Mouse (Mus musculus) left cerebral cortex, adult 2 months (tissue): ENCODE data around the gene Dock7. TPM values are rescaled to one million over a fixed set of nuclear protein-coding genes. Genes with fewer than 3 reads are reported as not detected.
"Not testable (repeated sequence)": the region's sequence is repeated elsewhere in the genome, so short reads cannot be mapped to it uniquely, and the experiment has no call there.

Source experiments
- DNase-seq, 2 experiments: peaks; one replicate each; pipeline ENCODE4 v3.0.0; 2021 to 2022; ENCODE audit warnings: low spot score in 2 of 2, mixed read lengths in 1 of 2; ENCODE audit errors: extremely low spot score in 1 of 2
- H3K27ac ChIP-seq: fragments of 200-600 bp; 2 replicates; pipeline ENCODE4 v1.8.1; 2022
- H3K4me3 ChIP-seq: fragments of 200-600 bp; 2 replicates; pipeline ENCODE4 v1.8.1; 2022
- CTCF ChIP-seq: fragments of 200-600 bp; IDR thresholded peaks from 2 replicates; pipeline ENCODE4 v1.8.1; 2022; ENCODE audit warnings: antibody characterized with exemption, mild to moderate bottlenecking, moderate library complexity
- intact Hi-C: fragments of 180-260 bp; cut with DNase I; formaldehyde crosslinking; loops from one replicate; pipeline ENCODE4 v1.15.1; 2025
- total RNA-seq, 2 experiments: library from RNA; stranded (reverse); gene quantifications; 2 replicates each; pipeline ENCODE4 v1.2.3; 2021

Gene Dock7
- total RNA-seq, 2 experiments from 2014 or later: 44.9 to 46.1 TPM

- intact Hi-C loops: no loop called here
Measured at GRCm38 (mm10) chr4:98975741-98976140, 145.0 kb downstream of the Dock7 start.

DNA sequence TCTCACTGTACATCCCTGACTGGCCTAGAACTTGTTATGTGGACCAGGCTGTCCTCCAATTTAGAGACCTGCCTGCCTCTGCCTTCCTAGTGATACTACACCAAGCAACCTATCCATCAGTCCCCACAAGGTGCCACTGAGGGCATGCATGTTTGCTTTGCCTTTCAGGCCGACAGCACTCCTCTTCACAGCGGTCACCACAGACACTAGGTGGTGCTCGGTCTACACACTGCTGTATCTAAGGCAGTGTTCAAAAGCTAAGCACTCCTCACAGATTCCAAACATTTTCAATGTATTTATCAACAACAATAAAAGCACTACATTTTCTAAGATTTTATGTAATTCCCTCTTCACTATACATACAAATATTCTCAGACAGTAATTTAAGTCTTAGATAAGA lies 150.8 kb downstream of the Dock7 start:
- H3K4me3 ChIP-seq: no peak overlapping the region
- TF ChIP-seq CTCF: peak; percentile 23
- DNase-seq: no peak
- H3K27ac ChIP-seq: no peak overlapping the region
- intact Hi-C loops: loop anchor here (5.0 kb wide), 1 partner anchor 212 kb away; no protein-coding TSS in a partner anchor

More at GRCm38 (mm10) chr4:98975741-98976140, 145.0 kb downstream of the Dock7 start:
- no peak overlapping the region for H3K4me3 ChIP-seq
- H3K27ac ChIP-seq: no peak overlapping the region
- DNase-seq: no peak
- TF ChIP-seq CTCF: no peak

DNA sequence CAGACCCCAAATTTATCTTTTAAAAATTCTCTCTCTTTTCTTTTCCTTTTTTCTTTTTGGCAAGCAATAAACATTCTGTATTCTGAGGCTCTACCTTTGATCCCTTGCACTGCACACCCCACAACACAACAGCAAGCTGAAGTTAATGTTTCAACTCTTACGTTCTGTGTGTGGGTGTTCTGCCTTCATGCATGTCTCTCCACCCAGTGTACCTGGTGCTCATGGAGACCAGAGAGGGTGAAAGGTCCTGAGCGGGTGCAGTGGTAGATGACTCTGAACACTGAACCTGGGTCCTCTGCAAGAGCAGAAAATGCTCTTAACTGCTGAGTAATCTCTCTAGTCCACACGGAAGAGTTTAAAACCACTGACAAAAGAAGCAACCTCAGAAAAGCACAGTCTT lies 160.5 kb downstream of the Dock7 start:
- TF ChIP-seq CTCF: no peak
- intact Hi-C loops: no loop called here
- DNase-seq: no peak
- Histone ChIP-seq H3K4me3 (no peak overlapping the region), H3K27ac (no peak overlapping the region)

DNA sequence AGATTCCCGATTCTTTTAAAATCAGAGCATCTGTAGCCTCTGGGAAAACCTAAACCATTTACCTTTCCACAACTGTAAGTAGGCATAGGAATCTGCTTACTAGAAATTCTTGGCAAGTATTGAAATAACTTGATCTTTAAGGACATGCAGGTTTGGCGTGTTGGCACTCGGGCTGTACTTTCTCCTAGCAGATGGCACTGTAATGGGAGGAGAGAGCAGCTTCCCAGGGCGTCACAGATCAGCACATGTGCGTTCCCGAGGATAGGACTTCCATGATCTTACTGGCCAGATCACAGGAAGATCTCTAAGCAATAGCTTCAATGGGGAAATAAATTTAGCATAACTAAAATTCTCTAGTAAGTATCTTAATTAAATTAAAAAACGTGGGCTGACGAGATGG lies 164.7 kb downstream of the Dock7 start:
- Histone ChIP-seq H3K4me3 (no peak overlapping the region), H3K27ac (no peak overlapping the region)
- TF ChIP-seq CTCF: no peak
- no peak for DNase-seq
- intact Hi-C loops: no loop called here

DNA sequence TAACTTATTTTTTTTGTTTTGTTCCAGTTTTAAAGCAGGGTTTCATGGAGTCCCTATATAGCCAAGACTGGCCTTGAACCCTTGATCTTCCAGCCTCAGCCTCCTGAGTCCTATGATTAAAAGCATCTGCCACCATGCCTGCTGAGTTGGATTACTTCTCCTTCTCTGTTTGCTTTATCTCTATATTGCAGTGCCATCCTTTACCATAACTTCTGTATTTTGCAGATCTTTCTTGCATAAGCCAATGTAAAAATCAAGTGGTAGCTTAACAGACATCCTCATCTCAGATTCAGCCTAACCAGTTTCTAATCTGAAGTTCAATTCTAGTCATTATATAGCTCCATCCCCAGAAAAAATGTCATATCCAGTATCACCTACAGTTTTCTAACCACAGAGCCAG lies 170.2 kb downstream of the Dock7 start:
- intact Hi-C loops: no loop called here
- DNase-seq: no peak
- H3K4me3 ChIP-seq: no peak overlapping the region
- no peak overlapping the region for H3K27ac ChIP-seq
- TF ChIP-seq CTCF: no peak

GRCm38 (mm10) chr4:98938210-98938609 lies 182.5 kb downstream of the Dock7 start:
- TF ChIP-seq CTCF: peak; percentile 40
- H3K27ac ChIP-seq, H3K4me3 ChIP-seq, DNase-seq, intact Hi-C loops: not testable (repeated sequence)

DNA sequence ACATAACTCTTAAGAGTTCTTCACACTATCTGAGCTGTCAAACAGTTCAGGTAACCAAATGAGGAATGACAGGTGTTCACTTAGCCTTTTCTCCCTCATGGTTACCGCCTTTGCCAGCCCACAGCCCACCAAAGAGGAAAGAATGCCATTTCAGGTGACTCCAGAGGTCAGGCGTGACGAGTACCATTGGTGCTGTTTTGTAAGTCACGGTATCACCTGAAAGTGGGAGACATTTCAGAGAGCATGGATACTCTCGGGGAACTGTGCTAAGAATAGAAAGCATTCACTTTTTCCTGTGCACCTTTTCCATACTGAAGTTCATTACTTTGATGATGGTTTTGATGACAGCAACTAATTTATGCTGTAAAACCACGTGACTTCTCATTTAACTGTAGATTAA lies 184.7 kb downstream of the Dock7 start:
- intact Hi-C loops: no loop called here

DNA sequence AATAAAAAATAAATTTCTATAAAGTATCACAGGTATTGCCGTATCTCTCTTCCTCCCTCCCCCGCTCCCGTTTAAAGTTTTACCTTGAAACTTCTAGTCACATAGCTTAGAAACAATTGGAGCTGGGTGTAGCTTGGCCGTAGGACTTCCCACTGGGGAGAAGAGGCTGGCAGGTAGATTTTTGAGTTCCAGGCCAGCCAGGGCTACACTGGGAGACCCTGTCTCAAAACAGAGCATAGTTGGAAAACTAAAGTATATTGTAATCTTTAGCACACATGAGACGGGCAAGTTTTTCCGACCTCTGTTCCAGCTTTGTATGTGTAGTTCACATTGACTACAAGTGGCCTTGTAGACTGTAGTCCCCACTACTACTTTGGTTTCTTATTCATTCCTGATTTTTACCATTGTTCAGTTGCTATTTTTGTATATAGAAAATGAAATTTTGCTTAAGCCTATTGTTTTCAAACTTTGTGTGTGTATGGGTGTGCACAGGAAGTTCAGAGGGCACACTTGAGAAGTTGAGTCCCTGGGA lies 195.4 kb downstream of the Dock7 start:
- TF ChIP-seq CTCF: no peak
- no peak overlapping the region for H3K27ac ChIP-seq
- intact Hi-C loops: no loop called here
- DNase-seq: no peak
- no peak overlapping the region for H3K4me3 ChIP-seq

More for the DNA sequence above, 184.7 kb downstream of the Dock7 start:
- TF ChIP-seq CTCF: no peak
- Histone ChIP-seq H3K4me3 (no peak overlapping the region), H3K27ac (no peak overlapping the region)
- DNase-seq: no peak

DNA sequence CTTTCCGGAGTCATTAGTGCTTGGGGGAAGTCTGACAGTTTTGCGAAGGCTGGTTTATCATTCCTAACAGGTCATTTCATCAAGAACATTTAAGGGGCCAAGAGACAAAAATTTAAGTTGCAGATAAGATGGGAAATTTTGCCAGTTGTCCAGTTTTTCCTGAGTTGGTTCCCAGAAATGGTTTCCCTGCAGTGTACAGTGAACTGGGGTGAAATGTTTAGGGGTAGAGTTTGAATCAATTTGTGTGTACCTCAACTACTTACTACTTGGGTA lies 195.9 kb downstream of the Dock7 start:
- no peak for TF ChIP-seq CTCF
- intact Hi-C loops: loop anchor here (5.0 kb wide), 1 partner anchor 267 kb away; the partner anchor contains the start of gene Atg4c
- Histone ChIP-seq H3K4me3 (peak overlapping the region; percentile 93), H3K27ac (no peak overlapping the region)
- no peak for DNase-seq

DNA sequence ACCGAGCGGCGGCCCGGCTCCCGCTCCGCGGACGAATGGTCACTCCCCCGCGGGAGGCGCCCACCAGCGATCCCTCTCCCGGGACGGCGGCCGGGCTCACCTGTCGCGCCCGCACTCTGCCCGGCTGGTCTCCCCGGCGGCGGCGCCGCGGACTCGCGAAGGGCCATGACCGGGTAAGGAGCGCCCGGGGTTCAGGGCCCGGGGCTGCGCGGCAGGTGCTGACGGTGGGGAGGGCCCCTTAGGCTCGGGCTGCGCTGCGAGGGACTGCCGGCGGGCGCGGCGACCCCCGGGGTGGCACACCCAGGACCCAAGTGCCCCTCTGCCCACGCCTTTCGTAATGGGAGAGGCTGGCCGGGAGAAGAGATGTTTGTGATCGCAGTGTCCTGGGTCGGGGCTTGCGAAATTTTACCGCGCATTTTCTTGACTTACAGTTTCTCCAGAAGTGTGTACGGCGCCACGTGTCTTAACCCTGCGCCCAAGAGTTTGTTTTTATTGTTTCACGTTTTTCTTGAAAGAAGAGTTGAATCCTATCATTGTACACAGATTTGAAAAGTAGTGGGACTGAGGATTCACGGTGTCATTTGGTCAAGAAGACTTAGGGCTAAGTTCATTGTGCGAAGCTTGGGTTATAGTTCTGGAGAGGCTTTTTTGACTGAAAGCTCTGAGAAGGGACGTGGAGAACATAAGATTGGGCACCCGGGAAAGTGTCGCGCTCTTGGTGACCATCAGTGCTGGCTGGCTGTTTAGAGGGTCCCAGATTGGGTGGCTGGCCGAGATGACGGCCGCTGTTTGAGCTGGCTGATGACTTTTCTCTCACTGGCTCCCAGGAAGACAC lies 196.4 kb downstream of the Dock7 start:
- no peak for DNase-seq
- Histone ChIP-seq H3K27ac (peak overlapping the region; percentile 100), H3K4me3 (peak overlapping the region; percentile 93)
- TF ChIP-seq CTCF: no peak
- intact Hi-C loops: loop anchor here (5.0 kb wide), 1 partner anchor 268 kb away; the partner anchor contains the start of gene Atg4c

GRCm38 (mm10) chr4:98923568-98924070 lies 197.1 kb downstream of the Dock7 start, which contains the start of gene Usp1:
Gene Usp1, plus strand, starts transcription at chr4:98923810.
- Histone ChIP-seq H3K4me3 (peak within 1 kb of the TSS; percentile 93), H3K27ac (peak within 1 kb of the TSS; percentile 100)
- peak in 1 of 2 experiments; percentile 77 for DNase-seq
- TF ChIP-seq CTCF: no peak
- intact Hi-C loops: loop anchor here (2.0 to 5.0 kb wide), 2 partner anchors 197 to 269 kb away; partner anchors contain the start of genes Atg4c and Dock7
